Mouse (Mus musculus): ENCODE measurements around the gene Mycl. TPM values are rescaled to one million over a fixed set of nuclear protein-coding genes. Genes with fewer than 3 reads are reported as not detected.

Gene Mycl
- polyA plus RNA-seq (2012; rRNA removed) (0.37 and 0.53 TPM in 2 replicates), polyA plus RNA-seq (2014; fragmentation: Nextera tagmentation; extraction: Ambion mirVana) (0.44 and 0.52 TPM in 2 replicates)

GRCm38 (mm10) chr4:122995404-122996220 is at the start of gene Mycl:
Gene Mycl, plus strand, starts transcription at chr4:122995652.
- no peak for DNase-seq (ENCODE audit: low read depth in 3 of 3, low spot score in 3 of 3)
- Histone ChIP-seq H3K4me2 (ENCODE audit: low read depth) (peak within 1 kb of the TSS; percentile 66), H3K36me3 (replicated peaks; ENCODE audit: control insufficient read depth, insufficient read depth, low read depth) (no peaks in the 10 kb centered on the region), H3K9ac (replicated peaks) (no peak within 1 kb of the TSS), H3K4me1 (replicated peaks; ENCODE audit: control insufficient read depth in 2 of 2, insufficient read depth in 2 of 2, low read length in 1 of 2) (0 out of 4 replicates have a peak, but pooled peaks cover 0 to 2% of the 10 kb centered on the region in 2 experiments), H3K27me3 (ENCODE audit: control insufficient read depth, insufficient read depth, low read length) (peaks cover 44% of the 10 kb centered on the region), H3K4me3 (ENCODE audit: insufficient read depth in 1 of 2, low read depth in 2 of 2, low read length in 2 of 2) (peak within 1 kb of the TSS; percentile 36 to 53), H3K9me3 (ENCODE audit: control insufficient read depth, low read length) (no peaks in the 10 kb centered on the region), H3K27ac (no peak within 1 kb of the TSS)
- TF ChIP-seq EP300 (IDR thresholded peaks at IDR 0.05; ENCODE audit: low read depth), result no peak
- peak; percentile 87 for TF ChIP-seq CTCF (IDR thresholded peaks at IDR 0.05; ENCODE audit: low read depth)
- under 1% methylated on average over 67 of the region's 69 CpGs for WGBS (ENCODE audit: insufficient replicate concordance)
- ATAC-seq (ENCODE audit: insufficient read depth), result peak; percentile 55

- WGBS (ENCODE audit: insufficient replicate concordance), result 58% methylated on average over 3 of the region's 3 CpGs
- Histone ChIP-seq H3K4me2 (ENCODE audit: low read depth) (no peak overlapping the region), H3K9ac (replicated peaks) (no peak overlapping the region), H3K4me1 (replicated peaks; ENCODE audit: control insufficient read depth in 2 of 2, insufficient read depth in 2 of 2, low read length in 1 of 2) (no peaks in the 10 kb centered on the region), H3K9me3 (ENCODE audit: control insufficient read depth, low read length) (no peaks in the 10 kb centered on the region), H3K27ac (no peak overlapping the region), H3K36me3 (replicated peaks; ENCODE audit: control insufficient read depth, insufficient read depth, low read depth) (no peaks in the 10 kb centered on the region), H3K27me3 (ENCODE audit: control insufficient read depth, insufficient read depth, low read length) (no peaks in the 10 kb centered on the region), H3K4me3 (ENCODE audit: insufficient read depth in 1 of 2, low read depth in 2 of 2, low read length in 2 of 2) (no peak overlapping the region)
- no peak for DNase-seq (ENCODE audit: low read depth in 3 of 3, low spot score in 3 of 3)
- ATAC-seq (ENCODE audit: insufficient read depth), result no peak
- TF ChIP-seq CTCF (IDR thresholded peaks at IDR 0.05; ENCODE audit: low read depth), result no peak
- TF ChIP-seq EP300 (IDR thresholded peaks at IDR 0.05; ENCODE audit: low read depth), result no peak
These were observed 48.2 kb upstream of the Mycl start for GRCm38 (mm10) chr4:122947223-122947622.

- TF ChIP-seq CTCF (IDR thresholded peaks at IDR 0.05; ENCODE audit: low read depth) (no peak), EP300 (IDR thresholded peaks at IDR 0.05; ENCODE audit: low read depth) (no peak)
- no peaks in the 10 kb centered on the region for H3K9me3 ChIP-seq (ENCODE audit: control insufficient read depth, low read length)
- H3K36me3 ChIP-seq (replicated peaks; ENCODE audit: control insufficient read depth, insufficient read depth, low read depth), result no peaks in the 10 kb centered on the region
- ATAC-seq (ENCODE audit: insufficient read depth), result no peak
- no peak overlapping the region for H3K4me3 ChIP-seq (ENCODE audit: insufficient read depth in 1 of 2, low read depth in 2 of 2, low read length in 2 of 2)
- 54% methylated on average over 8 of the region's 8 CpGs for WGBS (ENCODE audit: insufficient replicate concordance)
- no peaks in the 10 kb centered on the region for H3K27me3 ChIP-seq (ENCODE audit: control insufficient read depth, insufficient read depth, low read length)
- no peak overlapping the region for H3K9ac ChIP-seq (replicated peaks)
- no peaks in the 10 kb centered on the region for H3K4me1 ChIP-seq (replicated peaks; ENCODE audit: control insufficient read depth in 2 of 2, insufficient read depth in 2 of 2, low read length in 1 of 2)
- no peak overlapping the region for H3K27ac ChIP-seq
- DNase-seq (ENCODE audit: low read depth in 3 of 3, low spot score in 3 of 3), result no peak
- no peak overlapping the region for H3K4me2 ChIP-seq (ENCODE audit: low read depth)
These were observed 46.4 kb upstream of the Mycl start for GRCm38 (mm10) chr4:122949096-122949495.

- Histone ChIP-seq H3K4me1 (replicated peaks; ENCODE audit: control insufficient read depth in 2 of 2, insufficient read depth in 2 of 2, low read length in 1 of 2) (peaks cover 6 to 11% of the 10 kb centered on the region in 2 experiments), H3K9me3 (ENCODE audit: control insufficient read depth, low read length) (no peaks in the 10 kb centered on the region), H3K36me3 (replicated peaks; ENCODE audit: control insufficient read depth, insufficient read depth, low read depth) (no peaks in the 10 kb centered on the region), H3K27ac (no peak overlapping the region), H3K4me3 (ENCODE audit: insufficient read depth in 1 of 2, low read depth in 2 of 2, low read length in 2 of 2) (0 out of 4 replicates have a peak overlapping the region, but pooled peaks of 1 of the 2 experiments have one; percentile 2), H3K4me2 (ENCODE audit: low read depth) (peak overlapping the region; percentile 56), H3K27me3 (ENCODE audit: control insufficient read depth, insufficient read depth, low read length) (peaks cover 15% of the 10 kb centered on the region), H3K9ac (replicated peaks) (no peak overlapping the region; the same call in 1 of the 2 replicates)
- no peak; the same call in 1 of the 2 replicates for ATAC-seq (ENCODE audit: insufficient read depth)
- TF ChIP-seq EP300 (IDR thresholded peaks at IDR 0.05; ENCODE audit: low read depth) (no peak), CTCF (IDR thresholded peaks at IDR 0.05; ENCODE audit: low read depth) (no peak)
- 41% methylated on average over 5 of the region's 5 CpGs for WGBS (ENCODE audit: insufficient replicate concordance)
- no peak for DNase-seq (ENCODE audit: low read depth in 3 of 3, low spot score in 3 of 3)
These were observed 40.6 kb upstream of the Mycl start for GRCm38 (mm10) chr4:122954680-122955411.

Measured in liver, embryonic 14.5 days (tissue).